Mouse (Mus musculus) limb, embryonic 13.5 days (tissue): ENCODE measurements around the gene Faf1. TPM values are rescaled to one million over a fixed set of nuclear protein-coding genes. Genes with fewer than 3 reads are reported as not detected.

Source experiments
- ATAC-seq: fragments of 200-750 bp; cut with Nextera tagmentation; 2 replicates; pipeline ENCODE4 v1.8.0; 2017; ENCODE audit warnings: low read depth, moderate number of reproducible peaks, moderate TSS enrichment; ENCODE audit not compliant: low FRiP score
- H3K27ac ChIP-seq: fragments of 300-500 bp; sonication (generic); 2 replicates; pipeline ENCODE4 v1.5.1; 2015; ENCODE audit warnings: inconsistent platforms, mild to moderate bottlenecking, moderate library complexity
- H3K27me3 ChIP-seq: fragments of 300-500 bp; sonication (generic); 2 replicates; pipeline ENCODE4 v1.6.1; 2015; ENCODE audit warnings: mild to moderate bottlenecking, inconsistent platforms
- H3K36me3 ChIP-seq: fragments of 300-500 bp; sonication (generic); 2 replicates; pipeline ENCODE4 v1.6.1; 2015; ENCODE audit warnings: inconsistent platforms, mild to moderate bottlenecking, moderate library complexity
- H3K4me1 ChIP-seq: fragments of 300-500 bp; sonication (generic); 2 replicates; pipeline ENCODE4 v1.6.1; 2015; ENCODE audit warnings: inconsistent platforms
- H3K4me2 ChIP-seq: fragments of 300-500 bp; sonication (generic); replicated peaks from 2 replicates; pipeline ENCODE4 v1.6.1; 2015; ENCODE audit warnings: inconsistent platforms, mild to moderate bottlenecking, moderate library complexity
- H3K4me3 ChIP-seq: fragments of 300-500 bp; sonication (generic); 2 replicates; pipeline ENCODE4 v1.5.1; 2015; ENCODE audit warnings: moderate library complexity, mild to moderate bottlenecking, inconsistent platforms
- H3K9ac ChIP-seq: fragments of 300-500 bp; sonication (generic); 2 replicates; pipeline ENCODE4 v1.6.1; 2015; ENCODE audit warnings: mild to moderate bottlenecking, inconsistent platforms
- H3K9me3 ChIP-seq: fragments of 300-500 bp; sonication (generic); 2 replicates; pipeline ENCODE4 v1.6.1; 2016; ENCODE audit warnings: inconsistent platforms
- WGBS: fragments of 180-500 bp; shearing (Covaris S2); methylation state at CpG from one replicate; pipeline ENCODE4 v1.1.7; 2015; 5-methylcytosine and 5-hydroxymethylcytosine counted together
- polyA plus RNA-seq: library from polyadenylated mRNA; unstranded; fragments of >200 nt; fragmentation: Nextera tagmentation; extraction: Ambion mirVana; gene quantifications from 2 replicates; pipeline ENCODE4 v1.2.1, GENCODE M21; 2015

Gene Faf1
- polyA plus RNA-seq, 1 experiment from 2014 or later = 22.6 TPM

- 3% methylated on average over 4 of the region's 4 CpGs for WGBS
- Histone ChIP-seq H3K9me3 (no peaks in the 10 kb centered on the region), H3K9ac (no peak overlapping the region), H3K27ac (no peak overlapping the region), H3K27me3 (peaks cover 67% of the 10 kb centered on the region), H3K36me3 (no peaks in the 10 kb centered on the region), H3K4me3 (no peak overlapping the region), H3K4me2 (no peak overlapping the region), H3K4me1 (peaks cover 13% of the 10 kb centered on the region)
- ATAC-seq = no peak
Observed at GRCm38 (mm10) chr4:109656301-109656700, 20.1 kb upstream of the Faf1 start.

- Histone ChIP-seq H3K27me3 (peaks cover 73% of the 10 kb centered on the region), H3K27ac (no peak overlapping the region), H3K36me3 (no peaks in the 10 kb centered on the region), H3K4me1 (peaks cover 13% of the 10 kb centered on the region), H3K4me2 (peak overlapping the region; percentile 67), H3K9ac (peak overlapping the region; percentile 55), H3K4me3 (peak overlapping the region; percentile 41), H3K9me3 (no peaks in the 10 kb centered on the region)
- under 1% methylated on average over 52 of the region's 53 CpGs for whole genome bisulfite sequencing
- ATAC-seq = peak; percentile 77
Observed at GRCm38 (mm10) chr4:109657021-109657850, 19.2 kb upstream of the Faf1 start.

- WGBS = 1% methylated on average over 20 of the region's 20 CpGs
- Histone ChIP-seq H3K9ac (no peak overlapping the region), H3K4me2 (peak overlapping the region; percentile 67), H3K4me3 (peak overlapping the region; percentile 41), H3K4me1 (peaks cover 13% of the 10 kb centered on the region), H3K27ac (no peak overlapping the region), H3K27me3 (peaks cover 77% of the 10 kb centered on the region), H3K36me3 (no peaks in the 10 kb centered on the region), H3K9me3 (no peaks in the 10 kb centered on the region)
- ATAC-seq = no peak
Observed at GRCm38 (mm10) chr4:109657851-109658500, 18.4 kb upstream of the Faf1 start.

- Histone ChIP-seq H3K36me3 (no peaks in the 10 kb centered on the region), H3K9ac (no peak overlapping the region), H3K27me3 (peaks cover 76% of the 10 kb centered on the region), H3K4me3 (no peak overlapping the region), H3K4me1 (peaks cover 13% of the 10 kb centered on the region), H3K27ac (no peak overlapping the region), H3K4me2 (no peak overlapping the region), H3K9me3 (no peaks in the 10 kb centered on the region)
- ATAC-seq = no peak
- 2% methylated on average over 8 of the region's 8 CpGs for WGBS
Observed at GRCm38 (mm10) chr4:109658826-109659225, 17.6 kb upstream of the Faf1 start.

GRCm38 (mm10) chr4:109659571-109659970 is 16.8 kb upstream of the Faf1 start:
- no peak overlapping the region for H3K4me2 ChIP-seq
- peaks cover 79% of the 10 kb centered on the region for H3K27me3 ChIP-seq
- H3K4me3 ChIP-seq = no peak overlapping the region
- peaks cover 17% of the 10 kb centered on the region for H3K4me1 ChIP-seq
- H3K9ac ChIP-seq = no peak overlapping the region
- no peak overlapping the region for H3K27ac ChIP-seq
- WGBS = 10% methylated on average over 2 of the region's 2 CpGs
- no peak for ATAC-seq
- H3K9me3 ChIP-seq = no peaks in the 10 kb centered on the region
- H3K36me3 ChIP-seq = no peaks in the 10 kb centered on the region

GRCm38 (mm10) chr4:109660568-109660967 is 15.8 kb upstream of the Faf1 start:
- H3K27ac ChIP-seq = no peak overlapping the region
- peaks cover 79% of the 10 kb centered on the region for H3K27me3 ChIP-seq
- no peak overlapping the region for H3K4me3 ChIP-seq
- H3K36me3 ChIP-seq = no peaks in the 10 kb centered on the region
- ATAC-seq = no peak
- peaks cover 24% of the 10 kb centered on the region for H3K4me1 ChIP-seq
- no peak overlapping the region for H3K4me2 ChIP-seq
- WGBS = 8% methylated on average over 3 of the region's 3 CpGs
- H3K9me3 ChIP-seq = no peaks in the 10 kb centered on the region
- no peak overlapping the region for H3K9ac ChIP-seq

- peaks cover 26% of the 10 kb centered on the region for H3K4me1 ChIP-seq
- 9% methylated on average over 5 of the region's 5 CpGs for WGBS
- H3K27ac ChIP-seq = no peak overlapping the region
- no peak overlapping the region for H3K4me3 ChIP-seq
- no peak overlapping the region for H3K9ac ChIP-seq
- no peak for ATAC-seq
- H3K4me2 ChIP-seq = no peak overlapping the region
- no peaks in the 10 kb centered on the region for H3K9me3 ChIP-seq
- H3K27me3 ChIP-seq = peaks cover 78% of the 10 kb centered on the region
- H3K36me3 ChIP-seq = no peaks in the 10 kb centered on the region
Observed at GRCm38 (mm10) chr4:109661183-109661582, 15.2 kb upstream of the Faf1 start.

- no peak overlapping the region for H3K4me3 ChIP-seq
- no peaks in the 10 kb centered on the region for H3K9me3 ChIP-seq
- no peak overlapping the region for H3K4me2 ChIP-seq
- no peak overlapping the region for H3K9ac ChIP-seq
- H3K4me1 ChIP-seq = peaks cover 24% of the 10 kb centered on the region
- no peaks in the 10 kb centered on the region for H3K36me3 ChIP-seq
- peaks cover 67% of the 10 kb centered on the region for H3K27me3 ChIP-seq
- 7% methylated on average over 5 of the region's 5 CpGs for WGBS
- no peak for ATAC-seq
- no peak overlapping the region for H3K27ac ChIP-seq
Observed at GRCm38 (mm10) chr4:109662271-109662670, 14.1 kb upstream of the Faf1 start.

GRCm38 (mm10) chr4:109664091-109664490 is 12.3 kb upstream of the Faf1 start:
- ATAC-seq = no peak
- Histone ChIP-seq H3K9me3 (no peaks in the 10 kb centered on the region), H3K4me3 (peak overlapping the region; percentile 72; the same call in 1 of the 2 replicates), H3K27me3 (peaks cover 50% of the 10 kb centered on the region), H3K27ac (no peak overlapping the region), H3K9ac (no peak overlapping the region), H3K4me2 (peak overlapping the region; percentile 98), H3K36me3 (no peaks in the 10 kb centered on the region), H3K4me1 (peaks cover 20% of the 10 kb centered on the region)
- 10% methylated on average over 5 of the region's 5 CpGs for WGBS

- Histone ChIP-seq H3K4me2 (peak overlapping the region; percentile 98), H3K4me3 (peak overlapping the region; percentile 72), H3K9ac (peak overlapping the region; percentile 89), H3K9me3 (no peaks in the 10 kb centered on the region), H3K36me3 (no peaks in the 10 kb centered on the region), H3K4me1 (peaks cover 20% of the 10 kb centered on the region), H3K27me3 (peaks cover 40% of the 10 kb centered on the region), H3K27ac (no peak overlapping the region)
- WGBS = under 1% methylated on average over 49 of the region's 49 CpGs
- no peak for ATAC-seq
Observed at GRCm38 (mm10) chr4:109665101-109665981, 11.0 kb upstream of the Faf1 start.

- Histone ChIP-seq H3K4me3 (peak overlapping the region; percentile 72), H3K9ac (peak overlapping the region; percentile 89), H3K4me1 (peaks cover 20% of the 10 kb centered on the region), H3K9me3 (no peaks in the 10 kb centered on the region), H3K27ac (no peak overlapping the region), H3K4me2 (peak overlapping the region; percentile 98), H3K27me3 (peaks cover 35% of the 10 kb centered on the region), H3K36me3 (no peaks in the 10 kb centered on the region)
- under 1% methylated on average over 49 of the region's 49 CpGs for WGBS
- peak; percentile 12; the same call in 1 of the 2 replicates for ATAC-seq
Observed at GRCm38 (mm10) chr4:109665982-109666460, 10.4 kb upstream of the Faf1 start.
